Mouse (Mus musculus) megakaryocyte, embryonic 14.5 days (primary cell): Measurements from ENCODE around the gene Dtx2. TPM values are rescaled to one million over a fixed set of nuclear protein-coding genes. Genes with fewer than 3 reads are reported as not detected.

Source experiments
- H3K27me3 ChIP-seq: replicated peaks from 2 replicates; pipeline ENCODE3; 2012; ENCODE audit warnings: inconsistent platforms
- H3K36me3 ChIP-seq: replicated peaks from 2 replicates; pipeline ENCODE3; 2012; ENCODE audit warnings: low read length, inconsistent platforms, mixed read lengths
- H3K4me1 ChIP-seq: 2 replicates; pipeline ENCODE4 v1.6.1; 2012; ENCODE audit warnings: inconsistent platforms
- H3K4me3 ChIP-seq: replicated peaks from 2 replicates; pipeline ENCODE3; 2012; ENCODE audit warnings: moderate library complexity, mild to moderate bottlenecking, inconsistent platforms
- H3K9me3 ChIP-seq: 2 replicates; pipeline ENCODE4 v1.6.1; 2012; ENCODE audit warnings: inconsistent platforms
- FLI1 ChIP-seq: IDR thresholded peaks from 2 replicates; pipeline ENCODE4 v1.6.1; 2012; ENCODE audit warnings: low read length, inconsistent platforms, mixed read lengths
- GATA1 ChIP-seq: IDR thresholded peaks from 3 replicates; pipeline ENCODE4 v1.6.1; 2012; ENCODE audit warnings: mixed read lengths, low read length, inconsistent platforms, borderline replicate concordance
- polyA plus RNA-seq: library from polyadenylated mRNA; stranded (reverse); fragments of >175 nt; gene quantifications from 2 replicates; pipeline ENCODE4 v1.2.3, GENCODE M21; 2012; ENCODE audit warnings: low replicate concordance; ENCODE audit not compliant: insufficient read depth

Dtx2 gene
- polyA plus RNA-seq, result 23.7 and 30.1 TPM in 2 replicates

DNA sequence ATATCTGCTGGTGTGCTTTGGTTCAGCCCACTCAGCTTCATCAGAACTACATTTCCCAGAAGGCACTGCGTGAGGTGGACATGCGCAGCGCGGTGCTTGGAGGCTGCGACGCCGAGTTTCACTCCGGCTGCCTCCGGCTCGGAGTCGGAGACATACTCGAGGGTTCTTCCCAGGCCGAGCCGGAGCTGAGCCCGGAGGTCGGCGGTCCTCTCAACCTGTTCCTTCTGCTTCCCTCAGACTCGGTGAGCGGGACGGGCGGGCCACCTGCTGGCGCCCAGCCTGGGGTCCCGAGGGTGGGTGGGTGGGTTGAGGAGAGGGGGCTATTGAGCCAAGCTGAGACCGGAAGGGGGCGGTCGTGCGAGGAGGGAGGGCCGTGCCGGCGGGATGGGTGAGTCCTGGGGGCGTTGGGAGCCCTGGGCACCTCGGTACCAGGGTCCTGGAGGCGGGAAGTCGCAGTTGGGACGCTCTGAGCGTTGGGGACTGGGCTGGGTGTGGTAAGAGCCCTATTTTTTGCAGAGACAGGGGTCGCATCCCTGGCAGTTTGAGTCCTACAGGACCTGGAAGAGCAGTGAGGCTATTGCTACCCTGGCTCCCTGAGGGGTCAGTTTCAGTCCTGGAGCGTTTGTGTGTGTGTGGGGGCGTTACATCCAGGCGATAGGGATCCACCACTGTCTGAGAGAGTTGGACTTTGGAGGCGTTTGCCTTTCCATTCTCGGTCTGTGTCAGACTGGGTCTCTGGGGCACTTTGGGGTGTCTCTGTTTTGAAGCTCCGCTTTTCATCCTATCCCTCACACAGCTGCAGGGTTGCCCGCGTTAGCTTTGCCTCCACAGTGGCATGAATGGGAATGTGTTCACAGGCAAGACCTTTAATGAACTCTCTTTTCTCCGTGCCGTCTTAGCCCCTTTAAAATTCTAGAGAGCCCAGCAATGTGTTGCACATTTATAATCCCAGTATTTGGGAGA lies at the start of gene Dtx2:
Gene Dtx2, plus strand, starts transcription at position 76 of the 963 bp plus-strand sequence.
- H3K27me3 ChIP-seq, result no peaks in the 10 kb centered on the region
- peak within 1 kb of the TSS; percentile 96 for H3K4me3 ChIP-seq
- H3K36me3 ChIP-seq, result peaks cover 40% of the 10 kb centered on the region
- no peak for TF ChIP-seq GATA1
- no peak for TF ChIP-seq FLI1
- peaks cover 61% of the 10 kb centered on the region for H3K4me1 ChIP-seq
- no peaks in the 10 kb centered on the region for H3K9me3 ChIP-seq

DNA sequence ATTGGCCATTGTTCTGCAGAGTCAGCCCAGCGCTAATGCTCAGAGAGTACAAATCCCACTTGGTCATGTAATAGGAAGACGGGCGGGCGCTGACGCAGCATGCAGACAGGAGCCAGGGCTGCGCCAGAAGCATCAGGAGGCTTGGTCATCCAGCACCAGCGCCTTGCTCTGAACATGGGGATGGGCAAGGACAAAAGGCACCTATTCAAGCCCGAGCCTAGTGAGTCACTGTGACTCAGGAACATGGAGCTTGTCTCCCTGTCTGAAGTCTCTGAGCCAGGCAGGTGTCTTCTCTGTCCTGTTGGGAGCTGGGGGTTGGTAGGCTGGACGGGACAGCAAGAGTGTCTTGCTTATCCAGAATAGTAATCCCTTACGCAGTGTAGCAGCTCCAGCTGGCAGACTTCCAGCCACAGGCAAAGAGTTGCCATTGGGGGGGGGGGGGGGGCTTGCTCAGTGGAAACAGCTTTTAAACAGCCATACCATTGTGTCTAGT lies 48.6 kb upstream of the Dtx2 start:
- Histone ChIP-seq H3K4me1 (peaks cover 45% of the 10 kb centered on the region), H3K4me3 (peak overlapping the region; percentile 30), H3K27me3 (no peaks in the 10 kb centered on the region), H3K36me3 (no peaks in the 10 kb centered on the region), H3K9me3 (peaks cover 7% of the 10 kb centered on the region)
- TF ChIP-seq FLI1, result no peak
- no peak for TF ChIP-seq GATA1

DNA sequence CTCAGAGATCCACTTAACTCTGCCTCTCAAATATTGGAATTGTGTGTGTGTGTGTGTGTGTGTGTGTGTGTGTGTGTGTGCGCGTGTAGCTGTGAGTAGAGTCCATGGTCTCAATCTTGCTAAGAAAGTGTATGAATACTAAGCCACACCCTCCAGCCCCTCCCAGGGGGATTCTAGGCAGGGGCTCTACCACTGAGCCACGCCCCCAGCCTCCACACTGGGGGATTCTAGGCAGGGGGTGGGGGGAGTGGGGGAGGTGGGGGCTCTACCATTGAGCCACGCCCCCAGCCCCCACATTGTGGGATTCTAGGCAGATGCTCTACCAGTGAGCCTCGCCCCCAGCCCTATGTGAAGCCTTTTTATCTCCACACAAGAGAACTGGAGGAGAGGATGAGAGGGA lies 48.0 kb upstream of the Dtx2 start:
- Histone ChIP-seq H3K36me3 (no peaks in the 10 kb centered on the region), H3K27me3 (no peaks in the 10 kb centered on the region), H3K4me1 (peaks cover 52% of the 10 kb centered on the region), H3K4me3 (no peak overlapping the region), H3K9me3 (peaks cover 7% of the 10 kb centered on the region)
- TF ChIP-seq FLI1 (no peak), GATA1 (no peak)

DNA sequence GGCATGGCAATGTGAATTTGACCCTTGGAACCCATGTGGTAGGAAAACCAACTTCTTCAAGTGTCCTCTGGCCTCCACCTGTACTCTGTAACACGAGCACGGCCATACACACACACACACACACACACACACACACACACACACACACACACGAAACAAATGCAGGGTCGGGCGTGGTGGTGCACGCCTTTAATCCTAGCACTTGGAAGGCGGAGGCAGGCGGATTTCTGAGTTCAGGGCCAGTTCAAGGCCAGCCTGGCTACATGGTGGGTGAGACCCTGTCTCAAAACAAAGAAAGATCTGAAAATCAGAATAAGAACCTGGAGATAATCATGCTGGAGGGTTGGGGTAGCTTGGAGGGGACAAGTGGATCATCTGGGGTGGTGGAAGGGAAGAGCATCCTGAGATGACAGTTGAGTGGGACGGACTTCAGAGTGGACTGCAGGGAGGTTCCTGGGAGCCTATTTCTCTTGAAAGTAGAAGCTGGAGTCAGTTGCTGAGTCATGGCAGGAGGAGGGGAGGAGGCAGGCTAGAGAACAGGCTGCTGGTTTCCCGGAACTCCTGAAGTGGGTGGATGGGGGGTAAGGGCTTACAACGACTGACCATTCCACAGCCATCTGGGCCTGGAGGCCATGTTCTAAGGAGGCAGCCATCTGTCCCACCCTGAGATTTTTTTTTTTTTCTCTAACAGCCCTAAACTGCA lies 43.7 kb upstream of the Dtx2 start:
- H3K36me3 ChIP-seq, result no peaks in the 10 kb centered on the region
- TF ChIP-seq GATA1, result no peak
- no peak for TF ChIP-seq FLI1
- H3K4me3 ChIP-seq, result peak overlapping the region; percentile 20
- no peaks in the 10 kb centered on the region for H3K27me3 ChIP-seq
- no peaks in the 10 kb centered on the region for H3K9me3 ChIP-seq
- H3K4me1 ChIP-seq, result peaks cover 69% of the 10 kb centered on the region

DNA sequence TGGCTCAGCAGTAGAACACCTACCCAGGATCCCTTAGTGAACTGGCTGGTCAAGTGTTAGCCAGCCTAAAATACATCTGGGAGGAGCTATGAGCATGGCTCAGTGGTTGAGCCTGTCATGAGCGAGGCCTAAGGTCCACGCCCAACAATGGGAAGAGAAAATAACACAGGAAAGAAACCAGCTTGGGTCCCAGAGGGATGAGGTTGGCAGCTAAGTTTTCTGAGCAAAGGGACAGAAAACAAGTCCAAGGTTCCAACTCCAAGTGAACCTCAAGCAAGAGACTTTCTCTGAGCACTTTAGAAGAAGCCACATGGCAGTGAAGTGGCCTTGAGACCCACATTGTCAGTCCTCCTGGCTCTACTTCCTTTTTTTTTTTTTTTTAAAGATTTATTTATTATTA lies 42.9 kb upstream of the Dtx2 start:
- H3K4me1 ChIP-seq, result peaks cover 70% of the 10 kb centered on the region
- H3K9me3 ChIP-seq, result no peaks in the 10 kb centered on the region
- no peak for TF ChIP-seq FLI1
- no peak for TF ChIP-seq GATA1
- H3K27me3 ChIP-seq, result no peaks in the 10 kb centered on the region
- H3K36me3 ChIP-seq, result no peaks in the 10 kb centered on the region
- H3K4me3 ChIP-seq, result peak overlapping the region; percentile 20

DNA sequence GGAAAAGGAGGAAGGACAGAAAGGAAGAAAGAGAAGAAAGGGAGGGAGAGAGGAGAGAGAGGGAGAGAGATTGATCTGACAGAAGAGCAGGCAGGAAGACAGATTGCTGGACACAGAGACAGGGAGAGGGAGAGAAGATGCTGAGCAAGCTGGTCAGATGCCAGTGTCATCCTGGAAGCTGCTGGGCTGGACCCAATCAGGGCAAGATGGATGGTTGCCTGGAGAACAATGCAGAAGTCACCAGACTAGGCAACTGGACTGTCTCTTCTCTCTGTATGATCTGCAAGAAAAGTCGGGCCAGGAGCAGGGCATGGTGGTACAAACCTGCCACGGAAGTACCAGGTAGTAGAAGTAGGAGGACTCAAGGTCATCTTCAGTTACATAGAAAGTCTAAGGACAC lies 41.8 kb upstream of the Dtx2 start:
- no peak for TF ChIP-seq FLI1
- Histone ChIP-seq H3K4me3 (peak overlapping the region; percentile 21), H3K9me3 (no peaks in the 10 kb centered on the region), H3K36me3 (no peaks in the 10 kb centered on the region), H3K4me1 (peaks cover 72% of the 10 kb centered on the region), H3K27me3 (no peaks in the 10 kb centered on the region)

DNA sequence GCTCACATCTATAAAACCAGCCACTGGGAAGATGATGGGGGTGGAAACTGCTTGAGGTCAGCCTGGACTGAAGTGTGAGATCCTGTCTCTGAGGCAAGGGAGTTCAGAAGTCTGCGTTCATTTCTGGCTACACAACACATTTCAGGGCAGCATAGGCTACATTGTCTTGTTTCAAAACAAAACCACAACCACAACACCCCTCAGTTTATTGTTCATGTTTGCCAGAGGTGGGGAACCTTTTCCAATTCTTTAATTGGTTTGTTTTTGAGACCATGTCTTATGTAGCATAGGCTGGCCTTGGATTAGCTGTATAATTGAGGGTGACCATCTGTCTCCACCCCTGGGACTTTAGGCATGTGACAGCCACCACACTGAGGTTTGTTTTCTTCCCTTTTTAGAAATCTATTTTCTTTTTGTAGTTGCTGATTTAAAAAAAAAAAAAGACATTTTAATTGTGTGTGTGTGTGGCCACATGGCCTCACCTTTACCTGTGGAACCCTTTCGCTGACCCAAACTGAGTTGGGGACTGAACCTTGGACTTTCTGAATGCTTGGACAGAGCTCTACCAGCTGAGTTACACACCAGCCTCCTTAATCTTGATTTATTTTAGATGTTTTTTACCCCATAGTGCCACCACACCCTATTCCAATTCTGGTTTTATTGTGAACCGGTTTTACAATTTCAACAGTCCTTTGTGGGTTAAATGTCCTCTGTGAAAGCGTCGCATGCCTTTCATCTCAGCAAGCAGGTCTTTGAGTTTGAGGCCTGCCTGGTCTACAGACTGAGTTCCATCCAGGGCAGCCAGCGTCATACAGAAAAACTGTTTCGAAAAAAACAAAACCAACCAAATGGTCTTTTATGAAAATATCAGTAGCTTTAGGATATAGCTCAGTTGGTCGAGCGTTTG lies 38.0 kb upstream of the Dtx2 start:
- peaks cover 14% of the 10 kb centered on the region for H3K36me3 ChIP-seq
- TF ChIP-seq GATA1 (no peak), FLI1 (no peak)
- H3K27me3 ChIP-seq, result no peaks in the 10 kb centered on the region
- H3K4me3 ChIP-seq, result peak overlapping the region; percentile 89
- no peaks in the 10 kb centered on the region for H3K9me3 ChIP-seq
- H3K4me1 ChIP-seq, result peaks cover 88% of the 10 kb centered on the region

DNA sequence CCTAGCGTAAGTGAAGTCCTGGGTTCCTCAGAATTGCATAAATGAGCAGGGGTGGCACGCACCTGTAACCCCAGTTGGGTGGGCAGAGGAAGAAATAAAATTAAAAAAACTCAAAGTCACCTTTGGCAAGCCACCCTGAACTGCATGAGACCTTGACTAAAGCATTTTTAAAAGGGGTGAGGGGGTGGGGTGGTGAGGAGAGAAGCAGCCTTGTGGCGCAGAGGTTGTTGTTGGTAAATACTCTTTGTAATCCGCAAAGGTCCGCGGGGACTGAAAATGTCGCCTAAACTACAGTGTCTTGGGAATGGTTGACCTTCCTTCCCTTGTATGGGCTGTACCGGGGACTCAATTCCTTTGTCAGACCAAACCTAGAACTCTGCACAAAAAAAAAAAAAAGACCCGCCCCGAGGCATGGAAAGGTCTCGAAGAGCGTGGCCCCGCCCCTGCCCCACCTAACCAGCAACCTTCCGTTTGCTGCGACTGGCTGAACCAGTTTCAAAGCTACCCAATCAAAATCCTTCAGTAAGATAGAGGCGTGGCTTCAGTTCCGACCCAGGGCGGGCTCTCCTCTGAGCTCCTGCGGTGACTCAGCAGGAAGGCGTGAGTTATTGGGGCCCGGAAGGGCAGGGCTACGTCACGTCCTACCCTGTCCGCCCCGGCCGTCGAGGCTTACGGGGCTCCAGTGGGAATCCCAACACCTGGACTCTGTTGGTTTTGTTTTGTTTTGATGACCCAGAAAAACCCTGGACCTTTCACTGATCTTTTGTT lies 37.2 kb upstream of the Dtx2 start:
- H3K4me1 ChIP-seq, result peaks cover 85% of the 10 kb centered on the region

DNA sequence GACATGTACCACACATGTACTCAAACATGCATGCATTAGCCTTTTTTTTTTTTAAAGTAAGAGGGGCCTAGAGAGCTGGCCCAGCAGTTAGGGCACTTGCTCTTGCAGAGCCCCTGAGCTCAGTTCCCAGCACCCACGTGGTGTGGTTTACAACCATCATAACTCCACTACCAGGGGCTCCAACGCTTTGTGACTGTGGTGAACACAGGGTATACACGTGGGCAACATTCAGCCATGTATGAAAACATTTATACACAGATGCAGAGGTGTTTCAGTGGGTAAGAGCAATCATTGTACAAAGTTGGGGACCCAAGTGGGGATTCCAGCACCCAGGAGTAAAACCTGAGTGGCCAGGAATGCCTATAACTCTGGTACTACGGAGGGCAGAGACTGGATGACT lies 36.2 kb upstream of the Dtx2 start:
- peaks cover 14% of the 10 kb centered on the region for H3K36me3 ChIP-seq
- no peaks in the 10 kb centered on the region for H3K9me3 ChIP-seq
- peak overlapping the region; percentile 89 for H3K4me3 ChIP-seq
- TF ChIP-seq FLI1, result no peak
- no peak for TF ChIP-seq GATA1
- no peaks in the 10 kb centered on the region for H3K27me3 ChIP-seq
- H3K4me1 ChIP-seq, result peaks cover 83% of the 10 kb centered on the region

More for the DNA sequence above, 37.2 kb upstream of the Dtx2 start:
- Histone ChIP-seq H3K36me3 (peaks cover 14% of the 10 kb centered on the region), H3K9me3 (no peaks in the 10 kb centered on the region), H3K27me3 (no peaks in the 10 kb centered on the region), H3K4me3 (peak overlapping the region; percentile 89)
- TF ChIP-seq FLI1, result no peak
- no peak for TF ChIP-seq GATA1
